Mouse (Mus musculus) kidney, embryonic 14.5 days (tissue): ENCODE measurements around the gene Rps6ka1. TPM values are rescaled to one million over a fixed set of nuclear protein-coding genes. Genes with fewer than 3 reads are reported as not detected.

Experiments
- ATAC-seq: fragments of 200-750 bp; cut with Nextera tagmentation; 2 replicates; pipeline ENCODE4 v1.8.0; 2017; ENCODE audit warnings: moderate number of reproducible peaks, mild to moderate bottlenecking, moderate TSS enrichment, moderate library complexity; ENCODE audit not compliant: low FRiP score, low TSS enrichment
- H3K27ac ChIP-seq: fragments of 300-500 bp; sonication (generic); 2 replicates; pipeline ENCODE4 v1.5.1; 2014; ENCODE audit warnings: low read depth, mild to moderate bottlenecking, low read length, moderate library complexity, mixed read lengths
- H3K27me3 ChIP-seq: fragments of 300-500 bp; sonication (generic); 2 replicates; pipeline ENCODE4 v1.6.1; 2014; ENCODE audit warnings: mild to moderate bottlenecking, low read length; ENCODE audit not compliant: control insufficient read depth, insufficient read depth
- H3K36me3 ChIP-seq: fragments of 300-500 bp; sonication (generic); 2 replicates; pipeline ENCODE4 v1.6.1; 2014; ENCODE audit warnings: low read length, mixed read lengths; ENCODE audit not compliant: control insufficient read depth, insufficient read depth
- H3K4me1 ChIP-seq: fragments of 300-500 bp; sonication (generic); 2 replicates; pipeline ENCODE4 v1.6.1; 2014; ENCODE audit warnings: low read length, mixed read lengths; ENCODE audit not compliant: control insufficient read depth, insufficient read depth
- H3K4me2 ChIP-seq: fragments of 300-500 bp; sonication (generic); replicated peaks from 2 replicates; pipeline ENCODE4 v1.6.1; 2014; ENCODE audit warnings: low read depth, mild to moderate bottlenecking, low read length
- H3K4me3 ChIP-seq: fragments of 300-500 bp; sonication (generic); 2 replicates; pipeline ENCODE4 v1.5.1; 2014; ENCODE audit warnings: mild to moderate bottlenecking, low read length
- H3K9ac ChIP-seq: fragments of 300-500 bp; sonication (generic); 2 replicates; pipeline ENCODE4 v1.6.1; 2014; ENCODE audit warnings: low read depth, mild to moderate bottlenecking, low read length, moderate library complexity
- H3K9me3 ChIP-seq: fragments of 300-500 bp; sonication (generic); 2 replicates; pipeline ENCODE4 v1.6.1; 2016; ENCODE audit warnings: low read length; ENCODE audit not compliant: control insufficient read depth
- WGBS: fragments of 180-500 bp; shearing (Covaris S2); extraction: QIAGEN DNeasy Blood & Tissue Kit; methylation state at CpG from one replicate; pipeline ENCODE4 v1.1.7; 2014; 5-methylcytosine and 5-hydroxymethylcytosine counted together
- polyA plus RNA-seq: library from polyadenylated mRNA; unstranded; fragments of >200 nt; fragmentation: Nextera tagmentation; extraction: Ambion mirVana; gene quantifications from 2 replicates; pipeline ENCODE4 v1.2.1, GENCODE M21; 2014

Rps6ka1 gene
- polyA plus RNA-seq, 1 experiment from 2014 or later = 49.8 TPM

GRCm38 (mm10) chr4:133885331-133885730 lies 2.3 kb downstream of the Rps6ka1 start:
- Histone ChIP-seq H3K36me3 (peaks cover 4% of the 10 kb centered on the region; the same call in 1 of the 2 replicates), H3K4me2 (peak overlapping the region; percentile 96; the same call in 1 of the 2 replicates), H3K27me3 (no peaks in the 10 kb centered on the region), H3K9ac (peak overlapping the region; percentile 83; the same call in 1 of the 2 replicates), H3K27ac (peak overlapping the region; percentile 85; the same call in 1 of the 2 replicates), H3K4me1 (peaks cover 16% of the 10 kb centered on the region), H3K4me3 (peak overlapping the region; percentile 85; the same call in 1 of the 2 replicates), H3K9me3 (no peaks in the 10 kb centered on the region)
- WGBS = 55% methylated on average over 4 of the region's 4 CpGs
- no peak for ATAC-seq

- ATAC-seq = no peak
- Histone ChIP-seq H3K4me3 (no peak overlapping the region), H3K4me1 (peaks cover 16% of the 10 kb centered on the region), H3K4me2 (no peak overlapping the region), H3K27ac (no peak overlapping the region), H3K27me3 (no peaks in the 10 kb centered on the region), H3K9ac (no peak overlapping the region), H3K9me3 (no peaks in the 10 kb centered on the region), H3K36me3 (peaks cover 4% of the 10 kb centered on the region; the same call in 1 of the 2 replicates)
- 84% methylated on average over 3 of the region's 3 CpGs for WGBS
Measured at GRCm38 (mm10) chr4:133884888-133885287, 2.7 kb downstream of the Rps6ka1 start.

GRCm38 (mm10) chr4:133884127-133884753 lies 3.4 kb downstream of the Rps6ka1 start:
- Histone ChIP-seq H3K4me3 (no peak overlapping the region), H3K27ac (no peak overlapping the region), H3K4me1 (peaks cover 16% of the 10 kb centered on the region), H3K9me3 (no peaks in the 10 kb centered on the region), H3K36me3 (peaks cover 4% of the 10 kb centered on the region; the same call in 1 of the 2 replicates), H3K9ac (no peak overlapping the region), H3K27me3 (no peaks in the 10 kb centered on the region), H3K4me2 (no peak overlapping the region)
- 90% methylated on average over 8 of the region's 8 CpGs for WGBS
- ATAC-seq = no peak

GRCm38 (mm10) chr4:133881851-133882250 lies 5.7 kb downstream of the Rps6ka1 start:
- H3K27me3 ChIP-seq = no peaks in the 10 kb centered on the region
- H3K4me1 ChIP-seq = peaks cover 16% of the 10 kb centered on the region
- no peak overlapping the region for H3K4me2 ChIP-seq
- ATAC-seq = no peak
- no peak overlapping the region for H3K27ac ChIP-seq
- peaks cover 4% of the 10 kb centered on the region; the same call in 1 of the 2 replicates for H3K36me3 ChIP-seq
- 91% methylated on average over 3 of the region's 3 CpGs for WGBS
- no peaks in the 10 kb centered on the region for H3K9me3 ChIP-seq
- H3K9ac ChIP-seq = no peak overlapping the region
- H3K4me3 ChIP-seq = no peak overlapping the region

- Histone ChIP-seq H3K9ac (no peak overlapping the region), H3K27ac (no peak overlapping the region), H3K27me3 (no peaks in the 10 kb centered on the region), H3K9me3 (no peaks in the 10 kb centered on the region), H3K4me1 (peaks cover 16% of the 10 kb centered on the region), H3K4me3 (no peak overlapping the region), H3K36me3 (peaks cover 4% of the 10 kb centered on the region; the same call in 1 of the 2 replicates), H3K4me2 (no peak overlapping the region)
- 84% methylated on average over 4 of the region's 4 CpGs for WGBS
- ATAC-seq = no peak
Measured at GRCm38 (mm10) chr4:133881399-133881798, 6.2 kb downstream of the Rps6ka1 start.

GRCm38 (mm10) chr4:133879145-133879902 lies 8.3 kb downstream of the Rps6ka1 start:
- Histone ChIP-seq H3K27ac (no peak overlapping the region), H3K4me3 (no peak overlapping the region)
- ATAC-seq = no peak

GRCm38 (mm10) chr4:133877850-133878755 lies 9.5 kb downstream of the Rps6ka1 start:
- no peaks in the 10 kb centered on the region for H3K9me3 ChIP-seq
- H3K9ac ChIP-seq = no peak overlapping the region
- H3K36me3 ChIP-seq = peaks cover 7% of the 10 kb centered on the region; the same call in 1 of the 2 replicates
- no peak overlapping the region for H3K27ac ChIP-seq
- no peaks in the 10 kb centered on the region for H3K27me3 ChIP-seq
- H3K4me3 ChIP-seq = no peak overlapping the region
- 90% methylated on average over 14 of the region's 14 CpGs for WGBS
- no peak for ATAC-seq
- H3K4me2 ChIP-seq = no peak overlapping the region
- H3K4me1 ChIP-seq = 0 out of 2 replicates have a peak, but pooled peaks cover 5% of the 10 kb centered on the region

More at GRCm38 (mm10) chr4:133879145-133879902, 8.3 kb downstream of the Rps6ka1 start:
- 64% methylated on average over 12 of the region's 12 CpGs for whole genome bisulfite sequencing
- Histone ChIP-seq H3K9me3 (no peaks in the 10 kb centered on the region), H3K27me3 (no peaks in the 10 kb centered on the region), H3K36me3 (peaks cover 7% of the 10 kb centered on the region; the same call in 1 of the 2 replicates), H3K4me2 (no peak overlapping the region), H3K4me1 (0 out of 2 replicates have a peak, but pooled peaks cover 5% of the 10 kb centered on the region), H3K9ac (no peak overlapping the region)

GRCm38 (mm10) chr4:133874865-133875517 lies 12.6 kb downstream of the Rps6ka1 start:
- H3K9ac ChIP-seq = no peak overlapping the region
- H3K36me3 ChIP-seq = peaks cover 7% of the 10 kb centered on the region; the same call in 1 of the 2 replicates
- H3K4me2 ChIP-seq = no peak overlapping the region
- H3K4me3 ChIP-seq = no peak overlapping the region
- H3K4me1 ChIP-seq = 0 out of 2 replicates have a peak, but pooled peaks cover 5% of the 10 kb centered on the region
- ATAC-seq = no peak
- no peaks in the 10 kb centered on the region for H3K9me3 ChIP-seq
- H3K27ac ChIP-seq = no peak overlapping the region
- no peaks in the 10 kb centered on the region for H3K27me3 ChIP-seq
- WGBS = 65% methylated on average over 13 of the region's 13 CpGs
